Mouse (Mus musculus) lung, postnatal 36 days (tissue): Measurements from ENCODE around the gene Cenpb.
A peak's percentile ranks its signal among the peaks of the same experiment; 100 is the strongest.

Source experiments
- DNase-seq: peaks from one replicate; pipeline ENCODE4 v3.0.0; 2022; ENCODE audit warnings: mixed read lengths

Gene Cenpb

GRCm38 (mm10) chr2:131163924-131164323 lies 15.9 kb downstream of the Cenpb start:
- no peak for DNase-seq

GRCm38 (mm10) chr2:131160671-131161111 lies 19.2 kb downstream of the Cenpb start:
- DNase-seq = peak; percentile 65

DNA sequence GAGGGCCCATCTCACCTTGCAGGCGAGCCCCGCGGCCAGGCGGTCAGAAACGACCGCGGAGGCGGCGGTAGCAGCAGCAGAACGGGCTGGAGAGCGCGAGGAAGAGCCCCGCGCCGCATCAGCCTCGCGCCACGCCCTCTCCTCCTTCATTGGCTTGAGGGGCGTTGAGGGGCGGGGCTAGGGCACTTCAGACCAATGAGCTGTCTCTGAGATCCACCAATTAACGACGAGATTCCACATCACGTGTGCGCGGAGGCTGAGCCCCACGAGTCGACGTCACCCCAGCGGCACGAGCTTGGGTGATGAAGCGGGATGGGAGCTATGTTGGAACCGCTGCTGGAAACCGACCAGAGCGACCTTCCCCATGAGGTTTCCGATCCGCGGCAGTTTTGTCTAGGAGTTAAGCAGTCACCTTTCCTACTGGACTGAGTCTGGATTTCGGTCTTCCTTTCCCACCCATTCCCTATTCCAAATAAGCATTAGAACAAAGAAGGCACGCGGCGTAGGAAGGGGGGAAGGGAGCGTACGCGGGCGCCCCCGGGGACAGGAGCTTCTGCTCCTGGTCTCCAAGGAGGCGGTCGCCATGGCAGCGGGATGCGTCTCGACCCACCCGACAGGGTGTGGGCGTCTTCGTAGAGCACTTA lies 19.8 kb downstream of the Cenpb start, which contains the start of gene 1700037H04Rik:
Gene 1700037H04Rik, minus strand, starts transcription at position 144 of the 644 bp plus-strand sequence.
- peak; percentile 99 for DNase-seq

DNA sequence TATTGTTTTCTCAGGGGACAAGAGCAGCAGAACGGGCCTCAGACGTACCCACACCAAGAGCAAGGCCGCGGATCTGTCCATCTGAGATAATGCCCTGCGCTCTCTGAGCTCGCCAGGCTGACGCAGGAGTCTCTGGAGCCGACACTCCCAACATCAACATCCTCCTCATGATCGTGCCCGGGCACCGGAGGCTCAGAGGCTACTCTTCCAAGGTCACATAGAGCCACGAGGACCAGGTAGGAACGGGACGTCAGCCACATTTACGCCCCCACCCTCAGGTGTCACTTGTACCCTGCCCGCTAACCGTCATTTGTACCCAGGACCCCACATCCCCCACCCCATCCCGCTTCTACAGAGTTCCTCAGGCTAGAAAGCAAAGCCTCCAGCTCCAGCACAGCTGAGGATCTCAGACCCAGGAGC lies 20.4 kb downstream of the Cenpb start:
- peak; percentile 57 for DNase-seq

GRCm38 (mm10) chr2:131156987-131157386 lies 22.9 kb downstream of the Cenpb start:
- DNase-seq = no peak

DNA sequence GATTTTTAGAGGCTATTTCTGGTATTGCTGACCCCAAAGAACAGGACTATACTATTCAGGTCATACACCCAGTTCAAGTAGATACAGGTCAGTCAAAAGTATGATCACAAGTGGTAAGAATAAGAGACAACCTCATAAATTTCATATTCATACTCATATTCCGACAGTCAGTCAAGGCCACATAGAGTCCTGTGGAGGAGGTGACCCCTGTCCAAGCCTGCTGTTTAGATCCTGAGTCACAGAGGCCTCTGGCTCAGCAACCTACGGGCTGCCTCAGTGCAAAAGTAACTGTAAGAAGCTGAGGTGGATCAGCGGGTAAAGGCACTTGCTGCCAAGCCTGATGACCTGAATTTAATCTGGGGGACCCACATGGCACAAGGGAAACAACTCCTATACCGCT lies 25.8 kb downstream of the Cenpb start:
- DNase-seq = no peak

DNA sequence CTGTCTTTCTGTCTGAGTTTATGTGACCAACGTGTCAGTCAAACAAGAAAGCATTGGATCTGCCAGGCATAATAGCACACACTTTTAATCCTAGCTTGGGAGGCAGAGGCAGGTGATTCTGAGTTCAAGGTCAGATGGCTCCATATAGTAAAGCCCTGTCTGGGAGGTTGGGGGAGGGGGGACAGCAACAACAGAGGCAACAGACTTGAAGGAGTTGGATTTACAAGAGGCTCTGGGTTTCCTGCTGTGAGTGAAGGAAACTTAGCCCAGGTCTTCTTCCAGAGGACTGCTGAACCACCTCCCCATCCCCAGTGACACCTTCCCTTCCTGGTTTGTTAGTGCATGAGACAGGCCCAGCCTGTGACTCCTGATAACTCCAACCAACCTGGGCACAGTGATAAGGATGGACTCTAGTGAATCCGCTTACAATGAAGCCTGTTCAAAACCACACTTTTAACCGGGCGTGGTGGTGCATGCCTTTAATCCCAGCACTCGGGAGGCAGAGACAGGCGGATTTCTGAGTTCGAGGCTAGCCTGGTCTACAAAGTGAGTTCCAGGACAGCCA lies 27.6 kb downstream of the Cenpb start:
- DNase-seq = no peak

DNA sequence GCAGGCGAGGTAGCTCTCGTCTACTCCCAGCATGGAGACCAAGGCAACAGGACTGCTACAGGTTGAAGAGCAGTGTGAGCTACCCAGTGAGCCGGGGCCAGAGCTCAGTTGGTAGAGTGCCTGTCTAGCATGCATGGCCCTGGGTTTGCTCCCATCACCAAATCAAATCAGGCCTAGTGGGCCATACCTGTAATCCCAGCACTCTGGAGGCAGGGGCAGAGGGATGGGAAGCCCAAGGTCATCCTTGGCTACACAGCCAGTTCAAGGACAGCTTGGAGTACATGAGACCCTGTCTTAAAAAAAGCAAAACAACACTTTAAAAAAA lies 30.7 kb downstream of the Cenpb start:
- DNase-seq = no peak

DNA sequence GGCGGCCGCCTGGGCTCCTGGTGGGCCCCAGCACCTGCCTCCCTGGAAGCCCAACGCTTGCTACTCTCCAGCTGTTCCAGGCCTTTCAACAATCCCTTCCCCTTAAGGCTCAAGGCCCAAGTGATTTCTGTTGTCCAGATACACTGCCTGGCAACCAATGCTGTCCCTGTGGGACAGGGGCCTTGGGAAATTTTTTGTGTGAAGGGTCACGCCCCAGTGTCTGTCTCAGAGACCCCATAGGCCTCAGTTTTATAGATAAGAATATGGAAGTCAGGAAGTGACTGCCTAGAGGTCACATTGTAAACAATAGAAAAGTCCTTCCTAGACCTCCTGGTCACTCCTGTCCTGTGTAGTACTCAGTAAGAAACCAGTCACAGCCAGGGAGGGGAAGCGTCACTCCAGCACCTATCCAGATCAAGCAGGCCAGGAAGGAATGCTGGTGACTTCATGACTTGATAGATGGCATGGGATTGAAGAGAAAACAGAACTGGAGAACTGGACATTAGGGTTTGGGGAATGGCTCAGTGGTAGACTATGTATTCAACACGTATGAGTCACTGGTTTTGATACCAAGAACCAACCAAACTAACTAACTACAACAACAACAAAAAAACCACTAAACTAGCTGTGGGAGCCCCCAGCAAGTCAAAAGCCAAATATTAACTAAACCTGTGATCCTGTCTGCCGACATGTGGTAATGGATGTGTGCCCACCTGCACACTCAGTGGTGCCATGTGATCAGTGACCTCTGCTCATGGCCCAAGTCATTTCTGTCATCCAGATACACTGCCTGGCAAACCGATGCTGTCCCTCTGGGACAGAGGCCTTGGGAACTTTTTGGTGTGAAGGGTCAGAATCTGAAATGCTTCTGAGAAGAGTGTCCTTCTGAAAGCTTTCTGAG lies 31.3 kb downstream of the Cenpb start:
- no peak for DNase-seq

GRCm38 (mm10) chr2:131147043-131147365 lies 32.9 kb downstream of the Cenpb start:
- DNase-seq = no peak

GRCm38 (mm10) chr2:131146193-131147042 lies 33.4 kb downstream of the Cenpb start:
- DNase-seq = no peak

GRCm38 (mm10) chr2:131145536-131145935 lies 34.3 kb downstream of the Cenpb start:
- no peak for DNase-seq

GRCm38 (mm10) chr2:131145121-131145520 lies 34.7 kb downstream of the Cenpb start:
- no peak for DNase-seq

DNA sequence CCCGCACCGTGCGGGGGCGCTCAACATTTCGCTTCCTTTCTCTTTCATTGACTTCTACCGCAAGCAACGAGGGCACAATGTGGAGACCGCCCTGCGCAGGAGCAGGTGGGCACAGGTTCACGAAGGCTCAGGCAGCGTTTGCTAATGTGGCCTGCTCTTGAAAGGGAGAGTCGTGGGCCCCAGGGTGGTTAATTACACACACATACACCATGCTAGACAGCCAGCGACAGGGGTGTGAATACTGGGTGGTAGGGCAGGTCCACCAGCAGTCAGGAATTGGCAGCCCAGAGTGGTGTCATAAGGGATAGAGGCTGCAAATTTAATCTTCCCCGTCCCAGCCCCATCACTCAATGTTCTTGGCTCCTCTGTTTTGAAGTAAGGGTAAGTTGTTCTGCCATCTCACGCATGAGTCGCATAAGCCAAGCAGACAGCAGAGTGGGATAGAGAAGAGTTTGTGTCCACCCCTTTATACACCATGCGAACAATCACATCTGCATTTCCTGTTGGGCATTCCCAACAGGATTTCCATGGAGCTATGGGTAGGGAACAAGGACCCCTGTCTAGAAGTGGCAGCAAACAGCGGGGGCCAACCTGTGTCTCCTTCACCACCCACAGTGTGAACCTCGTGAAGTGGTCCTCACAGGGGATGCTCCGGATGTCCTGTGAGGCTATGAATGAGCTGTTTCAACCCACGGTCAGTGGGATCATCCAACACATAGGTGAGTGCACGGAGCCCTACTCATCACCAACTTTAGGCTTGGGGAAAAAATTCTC lies 36.7 kb downstream of the Cenpb start:
- no peak for DNase-seq

- DNase-seq = peak; percentile 86
These were observed 37.3 kb downstream of the Cenpb start for GRCm38 (mm10) chr2:131142592-131142991.

GRCm38 (mm10) chr2:131141336-131141986 lies 38.4 kb downstream of the Cenpb start:
- no peak for DNase-seq

DNA sequence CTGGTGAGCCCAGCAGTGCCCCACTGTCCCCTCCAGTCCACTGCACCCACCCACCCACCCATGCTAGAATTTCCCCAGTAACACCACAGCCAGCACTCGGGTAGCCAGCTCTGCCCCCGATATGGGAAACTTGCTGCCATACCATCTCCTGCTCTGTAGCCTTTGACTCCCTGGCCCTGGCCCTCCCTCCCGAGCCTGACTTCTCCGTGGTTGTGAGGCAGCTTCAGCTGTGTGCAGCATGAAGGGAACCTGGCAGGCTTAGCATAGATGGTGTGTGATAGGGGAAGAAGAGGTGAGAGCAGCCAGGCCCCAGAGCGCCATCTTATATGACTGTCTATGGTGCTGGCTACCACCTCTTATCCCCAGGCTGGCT lies 39.3 kb downstream of the Cenpb start:
- no peak for DNase-seq

DNA sequence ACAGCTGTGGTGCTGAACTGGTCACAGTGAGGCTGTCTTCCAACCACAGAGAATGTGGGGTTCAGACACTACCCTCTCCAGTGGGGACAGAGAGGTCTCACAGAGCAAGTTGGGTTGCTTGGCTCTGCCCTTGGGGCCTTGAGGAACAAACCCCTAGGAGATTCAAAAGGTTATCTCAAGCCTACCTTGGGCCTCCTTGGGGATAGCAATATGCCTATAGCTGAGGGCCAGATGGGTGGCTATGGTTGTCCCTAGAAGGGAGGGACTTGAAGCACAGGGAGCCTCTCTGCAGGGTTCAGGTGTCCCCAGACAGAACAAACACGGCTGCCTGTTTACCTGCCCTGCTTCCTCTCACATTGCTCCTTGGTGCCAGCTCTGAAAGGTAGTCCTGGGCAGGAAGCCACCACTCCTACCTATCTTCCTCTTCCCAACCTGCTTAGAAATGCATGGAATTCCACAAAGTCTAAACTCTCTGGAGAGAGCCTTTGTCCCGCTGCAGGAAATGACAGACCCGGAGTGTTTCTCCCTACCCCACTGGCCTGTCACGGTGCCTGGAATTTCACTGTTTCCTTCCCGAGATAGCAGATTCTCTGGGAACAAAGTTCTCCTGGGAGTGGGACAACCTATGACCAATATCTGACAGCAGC lies 39.9 kb downstream of the Cenpb start:
- DNase-seq = peak; percentile 61

DNA sequence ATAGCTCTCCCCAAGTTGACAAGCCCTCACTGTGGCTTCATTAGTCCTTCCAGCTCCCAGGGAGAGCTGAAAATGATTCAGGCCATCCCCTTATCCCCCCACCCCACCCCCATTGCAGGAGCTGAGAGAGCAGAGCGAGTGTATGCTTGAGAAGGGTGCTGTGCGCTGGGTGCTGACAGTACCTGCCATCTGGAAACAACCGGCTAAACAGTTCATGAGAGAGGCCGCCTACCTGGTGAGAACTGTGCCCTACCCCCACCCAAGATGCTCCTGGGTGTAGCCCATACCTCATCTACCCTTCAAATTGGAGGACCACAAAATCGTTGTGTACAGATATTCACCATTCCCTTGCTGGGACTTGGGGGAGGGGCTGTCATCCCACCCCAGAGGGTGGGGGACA lies 40.6 kb downstream of the Cenpb start:
- no peak for DNase-seq

DNA sequence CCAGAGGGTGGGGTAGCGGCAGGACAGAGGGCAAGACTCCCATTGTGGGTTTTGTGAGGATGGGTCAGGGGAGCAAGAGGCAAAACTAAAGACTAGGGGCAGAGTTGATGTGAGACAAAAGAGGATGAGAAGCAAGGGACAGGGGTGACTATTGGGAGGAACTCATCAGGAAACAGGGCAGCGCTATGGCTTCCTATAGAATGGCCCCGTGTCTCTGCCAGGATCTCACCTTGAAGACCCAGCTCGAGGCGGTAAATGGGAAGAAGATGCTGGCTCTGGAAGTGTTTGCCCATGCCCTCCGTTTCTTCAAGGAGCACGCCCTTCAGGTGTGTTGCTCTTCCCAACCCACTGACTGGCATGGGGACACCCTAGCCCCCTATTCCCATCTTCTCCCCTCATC lies 41.1 kb downstream of the Cenpb start:
- DNase-seq = no peak

GRCm38 (mm10) chr2:131138296-131138695 lies 41.6 kb downstream of the Cenpb start:
- DNase-seq = no peak
